Mouse (Mus musculus): ENCODE measurements at regions not wholly inside any gene's neighbourhood (a gene's known extent, or its start where the extent isn't known, plus 50 kb on each side); places are given as distances from the start of the nearest gene placed in this dataset.

DNA sequence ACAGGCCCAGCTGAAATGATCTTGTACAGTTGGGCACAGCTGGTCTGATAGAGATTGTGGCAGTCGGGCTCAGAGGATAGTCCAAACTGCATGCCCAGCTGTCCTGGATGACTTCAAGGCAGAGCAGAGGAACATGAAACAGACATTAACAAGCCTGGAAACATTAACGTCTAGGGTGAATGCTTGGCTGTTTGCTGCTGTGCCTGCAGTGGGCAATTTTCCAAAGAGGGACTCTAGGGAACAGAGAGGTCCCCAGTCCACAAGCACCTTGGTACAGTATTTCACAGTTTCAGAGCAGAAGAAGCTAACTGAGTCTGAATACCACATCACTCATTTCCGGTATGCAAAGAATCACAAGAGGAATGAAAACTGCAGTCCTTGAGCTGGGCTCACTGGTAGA lies 135.2 kb upstream of the Ubl3 start:
- no peak for TF ChIP-seq TAL1 (IDR thresholded peaks at IDR 0.05; ENCODE audit: low read length)
- TF ChIP-seq GATA1 (IDR thresholded peaks at IDR 0.05; ENCODE audit: low read length), result no peak

All from erythroblast, embryonic 14.5 days (primary cell).